Mouse (Mus musculus): ENCODE measurements around the gene Zfp811. TPM values are rescaled to one million over a fixed set of nuclear protein-coding genes. Genes with fewer than 3 reads are reported as not detected.

Gene Zfp811
- polyA plus RNA-seq, 1 experiment from 2014 or later, result 54.3 TPM

Other genes with a start within 250 kb of the Zfp811 start
- gene Cyp4f37, start 188.6 kb downstream of the Zfp811 start, polyA plus RNA-seq (2014; fragmentation: Nextera tagmentation; extraction: Ambion mirVana), result 0.47 and 1.0 TPM in 2 replicates
- gene Cyp4f40, start 151.0 kb downstream of the Zfp811 start, polyA plus RNA-seq (2014; fragmentation: Nextera tagmentation; extraction: Ambion mirVana), result not detected in 2 replicates
- 0.78 and 1.3 TPM in 2 replicates for gene Cyp4f15, start 124.3 kb downstream of the Zfp811 start, polyA plus RNA-seq (2014; fragmentation: Nextera tagmentation; extraction: Ambion mirVana)
- gene Zfp871, start 21.6 kb downstream of the Zfp811 start, polyA plus RNA-seq (2014; fragmentation: Nextera tagmentation; extraction: Ambion mirVana), result 67.6 and 81.3 TPM in 2 replicates
- 21.4 and 23.7 TPM in 2 replicates for gene Zfp799, start 20.3 kb upstream of the Zfp811 start, polyA plus RNA-seq (2014; fragmentation: Nextera tagmentation; extraction: Ambion mirVana)
- 6.1 and 11.1 TPM in 2 replicates for gene Zfp870, start 81.7 kb upstream of the Zfp811 start, polyA plus RNA-seq (2014; fragmentation: Nextera tagmentation; extraction: Ambion mirVana)
- gene Cyp4f14, start 107.4 kb upstream of the Zfp811 start, polyA plus RNA-seq (2014; fragmentation: Nextera tagmentation; extraction: Ambion mirVana), result not detected in 2 replicates
- 4.7 and 6.6 TPM in 2 replicates for gene Cyp4f13, start 137.5 kb upstream of the Zfp811 start, polyA plus RNA-seq (2014; fragmentation: Nextera tagmentation; extraction: Ambion mirVana)
- gene Zfp472, start 155.9 kb upstream of the Zfp811 start, polyA plus RNA-seq (2014; fragmentation: Nextera tagmentation; extraction: Ambion mirVana), result 9.7 and 10.5 TPM in 2 replicates
- gene Zfp952, start 183.2 kb upstream of the Zfp811 start, polyA plus RNA-seq (2014; fragmentation: Nextera tagmentation; extraction: Ambion mirVana), result 20.2 and 24.2 TPM in 2 replicates
- 30.1 and 35.7 TPM in 2 replicates for gene Zfp763, start 223.5 kb upstream of the Zfp811 start, polyA plus RNA-seq (2014; fragmentation: Nextera tagmentation; extraction: Ambion mirVana)